Mouse (Mus musculus) ES-CJ7 (cell line): ENCODE measurements at regions not wholly inside any gene's neighbourhood (a gene's known extent, or its start where the extent isn't known, plus 50 kb on each side); places are given as distances from the start of the nearest gene placed in this dataset.

Source experiments
- DNase-seq: peaks from one replicate; pipeline ENCODE4 v3.0.0; 2011; ENCODE audit warnings: low read depth, low spot score

GRCm38 (mm10) chr4:105459991-105460688, 303.0 kb downstream of the Plpp3 start:
- peak; percentile 88 for DNase-seq

- no peak for DNase-seq
Measured at GRCm38 (mm10) chr4:105460689-105461005, 303.5 kb downstream of the Plpp3 start.

GRCm38 (mm10) chr4:105467811-105468210, 310.7 kb downstream of the Plpp3 start:
- no peak for DNase-seq

GRCm38 (mm10) chr4:105469300-105469821, 312.2 kb downstream of the Plpp3 start:
- no peak for DNase-seq

- DNase-seq = no peak
Measured at GRCm38 (mm10) chr4:105474765-105475560, 314.7 kb upstream of the Gm12728 start.

GRCm38 (mm10) chr4:105476332-105476731, 313.3 kb upstream of the Gm12728 start:
- no peak for DNase-seq

GRCm38 (mm10) chr4:105486376-105486775, 303.3 kb upstream of the Gm12728 start:
- no peak for DNase-seq

- no peak for DNase-seq
Measured at GRCm38 (mm10) chr4:105496176-105496575, 293.5 kb upstream of the Gm12728 start.

GRCm38 (mm10) chr4:105506190-105506589, 283.5 kb upstream of the Gm12728 start:
- no peak for DNase-seq

- DNase-seq = no peak
Measured at GRCm38 (mm10) chr4:105507221-105507620, 282.4 kb upstream of the Gm12728 start.

- no peak for DNase-seq
Measured at GRCm38 (mm10) chr4:105509091-105509490, 280.6 kb upstream of the Gm12728 start.

- DNase-seq = no peak
Measured at GRCm38 (mm10) chr4:105510406-105510805, 279.3 kb upstream of the Gm12728 start.

GRCm38 (mm10) chr4:105525135-105525534, 264.5 kb upstream of the Gm12728 start:
- no peak for DNase-seq

- DNase-seq = no peak
Measured at GRCm38 (mm10) chr4:105526755-105527154, 262.9 kb upstream of the Gm12728 start.

- DNase-seq = no peak
Measured at GRCm38 (mm10) chr4:105527316-105527715, 262.4 kb upstream of the Gm12728 start.

GRCm38 (mm10) chr4:105531651-105532425, 257.8 kb upstream of the Gm12728 start:
- DNase-seq = no peak

- DNase-seq = no peak
Measured at GRCm38 (mm10) chr4:105535451-105535850, 254.2 kb upstream of the Gm12728 start.

GRCm38 (mm10) chr4:105545486-105545885, 244.2 kb upstream of the Gm12728 start:
- no peak for DNase-seq

- no peak for DNase-seq
Measured at GRCm38 (mm10) chr4:105549744-105550440, 239.8 kb upstream of the Gm12728 start.

GRCm38 (mm10) chr4:105551966-105552685, 237.5 kb upstream of the Gm12728 start:
- peak; percentile 45 for DNase-seq

- DNase-seq = no peak
Measured at GRCm38 (mm10) chr4:105554994-105555393, 234.7 kb upstream of the Gm12728 start.
